Mouse (Mus musculus) limb, embryonic 11.5 days (tissue): ENCODE data around the gene Vtcn1. TPM values are rescaled to one million over a fixed set of nuclear protein-coding genes. Genes with fewer than 3 reads are reported as not detected.
A peak's percentile ranks its signal among the peaks of the same experiment; 100 is the strongest.

Experiments used
- ATAC-seq: fragments of 200-750 bp; cut with Nextera tagmentation; 2 replicates; pipeline ENCODE4 v1.8.0; 2017; ENCODE audit warnings: low read depth; ENCODE audit not compliant: insufficient number of reproducible peaks, low FRiP score, low TSS enrichment
- DNase-seq: peaks from one replicate; pipeline ENCODE4 v3.0.0-alpha.2; 2015; ENCODE audit warnings: low spot score
- H3K27ac ChIP-seq: fragments of 300-500 bp; sonication (generic); replicated peaks from 2 replicates; pipeline ENCODE4 v1.5.1; 2014; ENCODE audit warnings: low read depth, mild to moderate bottlenecking, low read length
- H3K27me3 ChIP-seq: fragments of 300-500 bp; sonication (generic); 2 replicates; pipeline ENCODE4 v1.6.1; 2014; ENCODE audit warnings: mild to moderate bottlenecking, low read length, mixed read lengths; ENCODE audit not compliant: control insufficient read depth, insufficient read depth
- H3K36me3 ChIP-seq: fragments of 300-500 bp; sonication (generic); 2 replicates; pipeline ENCODE4 v1.6.1; 2014; ENCODE audit warnings: mild to moderate bottlenecking, low read length, moderate library complexity, mixed read lengths; ENCODE audit not compliant: control insufficient read depth, insufficient read depth
- H3K4me1 ChIP-seq: fragments of 300-500 bp; sonication (generic); 2 replicates; pipeline ENCODE4 v1.6.1; 2014; ENCODE audit warnings: low read length, mixed read lengths; ENCODE audit not compliant: control insufficient read depth, insufficient read depth
- H3K4me2 ChIP-seq: fragments of 300-500 bp; sonication (generic); 2 replicates; pipeline ENCODE4 v1.6.1; 2014; ENCODE audit warnings: low read depth, mild to moderate bottlenecking, moderate library complexity; ENCODE audit not compliant: severe bottlenecking
- H3K4me3 ChIP-seq: fragments of 300-500 bp; sonication (generic); 2 replicates; pipeline ENCODE4 v1.5.1; 2014; ENCODE audit warnings: low read depth, low read length
- H3K9ac ChIP-seq: fragments of 300-500 bp; sonication (generic); 2 replicates; pipeline ENCODE4 v1.6.1; 2014; ENCODE audit warnings: mild to moderate bottlenecking, low read length
- H3K9me3 ChIP-seq: fragments of 300-500 bp; sonication (generic); 2 replicates; pipeline ENCODE4 v1.6.1; 2016; ENCODE audit warnings: low read length; ENCODE audit not compliant: control insufficient read depth
- WGBS: fragments of 180-500 bp; shearing (Covaris S2); extraction: QIAGEN DNeasy Blood & Tissue Kit; methylation state at CpG from one replicate; pipeline ENCODE4 v1.1.7; 2014; 5-methylcytosine and 5-hydroxymethylcytosine counted together
- polyA plus RNA-seq: library from polyadenylated mRNA; unstranded; fragments of >200 nt; fragmentation: Nextera tagmentation; extraction: Ambion mirVana; gene quantifications from 2 replicates; pipeline ENCODE4 v1.2.1, GENCODE M21; 2014

The Vtcn1 gene
- polyA plus RNA-seq, 1 experiment from 2014 or later: not detected

- Histone ChIP-seq H3K4me1 (no peaks in the 10 kb centered on the region), H3K27me3 (no peaks in the 10 kb centered on the region), H3K27ac (no peak overlapping the region; the same call in 1 of the 2 replicates), H3K4me2 (no peak overlapping the region), H3K9me3 (no peaks in the 10 kb centered on the region), H3K4me3 (no peak overlapping the region), H3K9ac (no peak overlapping the region), H3K36me3 (no peaks in the 10 kb centered on the region)
- WGBS: 24% methylated on average over 2 of the region's 2 CpGs
- ATAC-seq: peak; percentile 71
- peak; percentile 62 for DNase-seq
Observed at GRCm38 (mm10) chr3:100821276-100821675, 4.0 kb upstream of the Vtcn1 start.

DNA sequence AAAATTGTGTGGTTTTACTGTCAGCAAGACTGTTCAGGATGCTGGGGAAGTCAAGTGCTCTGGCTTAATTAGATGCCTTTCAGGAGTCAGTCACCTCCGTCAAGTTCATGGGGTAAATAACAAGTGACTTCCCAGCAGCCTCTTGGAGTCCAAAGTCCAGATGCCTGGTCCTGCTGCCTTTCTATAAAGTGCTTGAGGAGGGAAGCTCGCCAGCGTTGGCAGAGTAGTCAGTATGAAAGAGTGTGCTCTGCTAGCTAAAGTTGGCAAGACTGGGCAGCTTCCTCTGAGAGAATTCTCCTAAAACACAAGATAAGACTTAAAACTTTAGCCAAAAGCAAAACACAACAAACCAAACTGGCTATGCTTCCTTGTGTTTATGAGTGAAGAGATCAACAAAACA, 18.5 kb downstream of the Vtcn1 start:
- H3K9ac ChIP-seq: no peak overlapping the region
- no peak for DNase-seq
- 66% methylated on average over 3 of the region's 3 CpGs for WGBS
- H3K36me3 ChIP-seq: no peaks in the 10 kb centered on the region
- ATAC-seq: no peak
- no peaks in the 10 kb centered on the region for H3K27me3 ChIP-seq
- no peaks in the 10 kb centered on the region for H3K4me1 ChIP-seq
- H3K9me3 ChIP-seq: no peaks in the 10 kb centered on the region
- no peak overlapping the region for H3K4me3 ChIP-seq
- H3K27ac ChIP-seq: no peak overlapping the region
- no peak overlapping the region for H3K4me2 ChIP-seq

- Histone ChIP-seq H3K9ac (no peak overlapping the region), H3K27me3 (no peaks in the 10 kb centered on the region), H3K36me3 (no peaks in the 10 kb centered on the region), H3K27ac (no peak overlapping the region), H3K4me2 (no peak overlapping the region), H3K4me3 (no peak overlapping the region), H3K9me3 (no peaks in the 10 kb centered on the region), H3K4me1 (no peaks in the 10 kb centered on the region)
- DNase-seq: no peak
- ATAC-seq: no peak
- 47% methylated on average over 5 of the region's 5 CpGs for WGBS
Observed at GRCm38 (mm10) chr3:100844366-100844765, 19.1 kb downstream of the Vtcn1 start.

DNA sequence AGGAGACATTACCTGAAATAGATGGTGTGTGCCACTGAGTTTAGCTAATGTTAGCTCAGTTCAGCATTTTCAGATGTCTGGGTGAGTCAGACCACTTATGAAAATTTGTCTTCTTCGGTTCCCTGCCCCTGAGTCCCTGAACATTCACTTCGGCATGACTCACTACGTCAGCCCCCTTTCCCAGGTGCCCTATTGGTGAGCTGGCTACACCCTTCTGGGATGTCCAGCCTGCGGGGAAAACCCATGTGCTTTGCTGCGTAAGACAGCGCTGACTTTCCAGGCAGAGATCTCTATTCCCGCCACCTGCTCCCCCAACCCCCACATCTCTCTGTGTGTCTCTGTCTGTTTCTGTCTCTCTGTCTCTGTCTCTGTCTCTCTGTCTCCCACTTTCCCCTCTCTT, 23.1 kb downstream of the Vtcn1 start:
- no peak overlapping the region for H3K27ac ChIP-seq
- no peak overlapping the region for H3K4me3 ChIP-seq
- no peaks in the 10 kb centered on the region for H3K36me3 ChIP-seq
- WGBS: 92% methylated on average over 7 of the region's 7 CpGs
- H3K4me1 ChIP-seq: no peaks in the 10 kb centered on the region
- H3K9ac ChIP-seq: no peak overlapping the region
- no peaks in the 10 kb centered on the region for H3K9me3 ChIP-seq
- no peaks in the 10 kb centered on the region for H3K27me3 ChIP-seq
- ATAC-seq (no peak), DNase-seq (no peak)
- H3K4me2 ChIP-seq: no peak overlapping the region

DNA sequence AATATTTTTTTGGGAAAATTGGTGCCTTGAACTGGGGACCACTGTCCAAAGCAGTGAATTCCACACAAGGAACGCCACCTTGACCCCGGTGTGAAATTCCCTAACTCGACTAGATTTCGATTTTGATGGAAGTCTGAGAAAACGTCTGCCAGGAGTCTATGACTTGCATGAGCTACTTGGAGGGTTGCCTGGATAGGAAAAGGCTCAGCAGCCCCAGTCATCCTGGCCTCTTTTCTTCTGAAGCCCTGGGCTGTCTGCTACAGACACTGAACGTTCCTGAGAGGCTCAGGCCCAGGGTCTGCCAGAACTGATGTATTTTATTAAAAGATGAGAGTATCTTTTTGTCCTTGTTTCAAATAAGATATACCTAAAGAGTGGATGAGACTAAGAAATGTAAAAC, 25.2 kb downstream of the Vtcn1 start:
- ATAC-seq (no peak), DNase-seq (no peak)
- Histone ChIP-seq H3K4me2 (no peak overlapping the region), H3K9ac (no peak overlapping the region), H3K4me3 (no peak overlapping the region), H3K27me3 (no peaks in the 10 kb centered on the region), H3K27ac (no peak overlapping the region), H3K9me3 (no peaks in the 10 kb centered on the region), H3K4me1 (no peaks in the 10 kb centered on the region), H3K36me3 (no peaks in the 10 kb centered on the region)
- 79% methylated on average over 6 of the region's 6 CpGs for WGBS

GRCm38 (mm10) chr3:100856050-100856815, 31.0 kb downstream of the Vtcn1 start:
- H3K9me3 ChIP-seq: no peaks in the 10 kb centered on the region
- ATAC-seq (no peak), DNase-seq (no peak)
- no peaks in the 10 kb centered on the region for H3K4me1 ChIP-seq
- no peak overlapping the region for H3K4me2 ChIP-seq
- H3K27me3 ChIP-seq: no peaks in the 10 kb centered on the region
- no peak overlapping the region for H3K27ac ChIP-seq
- 62% methylated on average over 9 of the region's 9 CpGs for WGBS
- no peaks in the 10 kb centered on the region for H3K36me3 ChIP-seq
- H3K9ac ChIP-seq: no peak overlapping the region
- no peak overlapping the region for H3K4me3 ChIP-seq

DNA sequence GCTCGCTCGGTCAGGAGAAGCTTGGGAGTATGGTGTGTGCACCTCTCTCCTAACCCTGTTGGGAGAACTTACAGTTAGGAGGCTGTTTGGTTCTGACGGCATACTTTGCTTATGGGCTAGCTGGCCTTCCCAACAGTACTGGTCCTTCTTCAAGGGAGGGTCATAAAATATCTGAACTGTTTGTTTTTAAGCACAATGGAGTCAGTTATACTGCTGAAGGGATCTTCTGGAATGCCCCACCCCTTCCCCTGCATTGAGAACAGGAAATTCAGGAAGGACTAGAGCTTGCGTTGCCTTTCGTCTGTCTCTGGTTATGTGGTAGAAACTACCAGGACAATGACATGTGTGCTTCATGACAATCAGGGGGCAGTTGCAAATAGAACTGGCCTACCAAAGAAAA, 31.9 kb downstream of the Vtcn1 start:
- Histone ChIP-seq H3K36me3 (no peaks in the 10 kb centered on the region), H3K4me1 (no peaks in the 10 kb centered on the region), H3K9me3 (no peaks in the 10 kb centered on the region), H3K27me3 (no peaks in the 10 kb centered on the region), H3K4me2 (no peak overlapping the region), H3K9ac (no peak overlapping the region), H3K27ac (no peak overlapping the region), H3K4me3 (no peak overlapping the region)
- ATAC-seq (no peak), DNase-seq (no peak)
- 89% methylated on average over 5 of the region's 5 CpGs for WGBS

- 92% methylated on average over 5 of the region's 5 CpGs for WGBS
- Histone ChIP-seq H3K9ac (no peak overlapping the region), H3K9me3 (no peaks in the 10 kb centered on the region), H3K4me1 (no peaks in the 10 kb centered on the region), H3K36me3 (no peaks in the 10 kb centered on the region), H3K4me2 (no peak overlapping the region), H3K27me3 (no peaks in the 10 kb centered on the region), H3K4me3 (no peak overlapping the region), H3K27ac (no peak overlapping the region)
- DNase-seq (no peak), ATAC-seq (no peak)
Observed at GRCm38 (mm10) chr3:100858334-100859002, 33.2 kb downstream of the Vtcn1 start.
